In genomic region chr7:78385971-78386370, GRCm38 (mm10) we compare ENCODE assay signal across 12 mouse cellular contexts.
A peak's percentile ranks its signal among the peaks of the same experiment; 100 is the strongest.
DNase-seq lines count a peak whose midpoint lies in the region; ATAC-seq and TF ChIP-seq lines count a peak whose summit lies in the region.
"Had no signal": no experiment of that assay in that cellular context is flagged by ENCODE, and none has a peak within 500 bp of the region (broad histone marks: within the 10 kb centered on the region; RNA-seq: fewer than 3 reads in every experiment).

No protein-coding gene starts in this region.

- H3K9ac ChIP-seq in hindbrain, postnatal 0 days (replicated peaks; ENCODE audit: low read length) = no peak overlapping the region
- no peak overlapping the region for H3K9ac ChIP-seq in hindbrain, embryonic 14.5 days
- H3K9ac ChIP-seq: embryonic facial prominence, embryonic 15.5 days; liver, embryonic 14.5 days had no signal

- H3K36me3 ChIP-seq in hindbrain, postnatal 0 days (ENCODE audit: insufficient read depth, low read length) = no peaks in the 10 kb centered on the region
- no peaks in the 10 kb centered on the region for H3K36me3 ChIP-seq in hindbrain, embryonic 14.5 days (replicated peaks; ENCODE audit: control insufficient read depth, insufficient read depth)
- H3K36me3 ChIP-seq: embryonic facial prominence, embryonic 15.5 days had no signal

- H3K4me3 ChIP-seq in hindbrain, postnatal 0 days (ENCODE audit: low read length) = no peak overlapping the region
- H3K4me3 ChIP-seq in hindbrain, embryonic 14.5 days (replicated peaks; ENCODE audit: low read length) = no peak overlapping the region
- no peak overlapping the region for H3K4me3 ChIP-seq in left cerebral cortex, adult 2 months
- H3K4me3 ChIP-seq: embryonic facial prominence, embryonic 15.5 days had no signal

- H3K27ac ChIP-seq in hindbrain, postnatal 0 days = no peak overlapping the region
- H3K27ac ChIP-seq in hindbrain, embryonic 14.5 days = no peak overlapping the region
- H3K27ac ChIP-seq in left cerebral cortex, adult 2 months = no peak overlapping the region
- H3K27ac ChIP-seq: embryonic facial prominence, embryonic 15.5 days; liver, embryonic 14.5 days had no signal

- no peaks in the 10 kb centered on the region for H3K9me3 ChIP-seq in hindbrain, postnatal 0 days (ENCODE audit: low read length)
- no peaks in the 10 kb centered on the region for H3K9me3 ChIP-seq in hindbrain, embryonic 14.5 days (ENCODE audit: control insufficient read depth, low read length)
- H3K9me3 ChIP-seq: embryonic facial prominence, embryonic 15.5 days had no signal

- no peak for TF ChIP-seq CTCF in hindbrain, postnatal 0 days (IDR thresholded peaks at IDR 0.05; ENCODE audit: low read depth)
- no peak for TF ChIP-seq CTCF in left cerebral cortex, adult 2 months (IDR thresholded peaks at IDR 0.05)

- H3K27me3 ChIP-seq in hindbrain, postnatal 0 days (ENCODE audit: insufficient read depth, low read length) = no peaks in the 10 kb centered on the region
- no peaks in the 10 kb centered on the region for H3K27me3 ChIP-seq in hindbrain, embryonic 14.5 days (ENCODE audit: control insufficient read depth, insufficient read depth, low read length)
- H3K27me3 ChIP-seq: embryonic facial prominence, embryonic 15.5 days had no signal

- 0 out of 2 replicates have a peak, but pooled peaks have one; percentile 49 for ATAC-seq in hindbrain, postnatal 0 days
- ATAC-seq in hindbrain, embryonic 14.5 days (ENCODE audit: low FRiP score) = no peak
- ATAC-seq in cerebellum, adult (ENCODE audit: insufficient number of reproducible peaks, low FRiP score, low TSS enrichment) = peak; percentile 85
- ATAC-seq: Patski had no signal

- H3K4me1 ChIP-seq in hindbrain, postnatal 0 days (ENCODE audit: insufficient read depth, low read length) = no peaks in the 10 kb centered on the region
- no peaks in the 10 kb centered on the region for H3K4me1 ChIP-seq in hindbrain, embryonic 14.5 days (replicated peaks; ENCODE audit: control insufficient read depth, insufficient read depth, low read length)
- H3K4me1 ChIP-seq: embryonic facial prominence, embryonic 15.5 days had no signal

- peak; percentile 27 for DNase-seq in hindbrain, postnatal 0 days (ENCODE audit: low spot score)
- no peak for DNase-seq in hindbrain, embryonic 14.5 days (ENCODE audit: low spot score)
- DNase-seq in cerebellum, adult 9-11 months = peak; percentile 95
- DNase-seq in layer of hippocampus, adult 9-11 months = peak; percentile 64
- DNase-seq in embryo, embryonic 9.5 days (ENCODE audit: extremely low spot score) = no peak
- no peak for DNase-seq in left cerebral cortex, adult 2 months (ENCODE audit: extremely low spot score in 1 of 2, low spot score in 2 of 2)
- DNase-seq: kidney, adult 2 months; right cerebral cortex, postnatal 4 days had no signal

- H3K4me2 ChIP-seq in hindbrain, postnatal 0 days (ENCODE audit: low read depth, low read length) = no peak overlapping the region
- no peak overlapping the region for H3K4me2 ChIP-seq in hindbrain, embryonic 14.5 days (replicated peaks)
- H3K4me2 ChIP-seq: embryonic facial prominence, embryonic 15.5 days had no signal

- 41% methylated on average over 1 of the region's 1 CpGs for WGBS in hindbrain, postnatal 0 days
- 79% methylated on average over 1 of the region's 1 CpGs for WGBS in hindbrain, embryonic 14.5 days

- intact Hi-C loops in left cerebral cortex, adult 2 months (cut with DNase I) = no loop called here

Comparison
In these comparisons a context has a peak if more than half of its experiments do, and no peak if none do; other contexts are left out.
1. DNase-seq: peak in hindbrain, postnatal 0 days (single experiment), cerebellum, adult 9-11 months (single experiment) and layer of hippocampus, adult 9-11 months (single experiment); none in hindbrain, embryonic 14.5 days (single experiment), embryo, embryonic 9.5 days (single experiment) and left cerebral cortex, adult 2 months (0 of 2).